Mouse (Mus musculus) kidney, adult 2 months (tissue): ENCODE results near the gene Igll1. TPM values are rescaled to one million over a fixed set of nuclear protein-coding genes. Genes with fewer than 3 reads are reported as not detected.

ENCODE experiments used
- DNase-seq: peaks from one replicate; pipeline ENCODE4 v3.0.0; 2021
- H3K27ac ChIP-seq: fragments of 200-500 bp; 2 replicates; pipeline ENCODE4 v1.5.1; 2012; ENCODE audit warnings: low read depth, low read length, control low read depth, inconsistent platforms; ENCODE audit not compliant: insufficient read depth
- H3K27me3 ChIP-seq: fragments of 200-500 bp; replicated peaks from 2 replicates; pipeline ENCODE4 v1.6.1; 2012; ENCODE audit warnings: mild to moderate bottlenecking, moderate library complexity, low read length, inconsistent platforms; ENCODE audit not compliant: control insufficient read depth, insufficient read depth
- H3K36me3 ChIP-seq: fragments of 200-500 bp; 2 replicates; pipeline ENCODE4 v1.6.1; 2012; ENCODE audit warnings: mild to moderate bottlenecking, moderate library complexity, low read length, inconsistent platforms; ENCODE audit not compliant: control insufficient read depth, insufficient read depth
- H3K4me1 ChIP-seq: fragments of 200-500 bp; 2 replicates; pipeline ENCODE4 v1.6.1; 2011; ENCODE audit warnings: low read length; ENCODE audit not compliant: control insufficient read depth, insufficient read depth
- H3K4me3 ChIP-seq: fragments of 200-500 bp; 2 replicates; pipeline ENCODE4 v1.5.1; 2011; ENCODE audit warnings: mild to moderate bottlenecking, low read depth, low read length, control low read depth; ENCODE audit not compliant: insufficient read depth
- CTCF ChIP-seq: fragments of 200-500 bp; conservative IDR thresholded peaks from 2 replicates; pipeline ENCODE4 v1.5.1; 2011; ENCODE audit warnings: low read depth, mild to moderate bottlenecking, control low read depth, low read length, moderate library complexity, mixed read lengths; ENCODE audit not compliant: insufficient read depth, insufficient read length
- POLR2A ChIP-seq: fragments of 200-500 bp; IDR thresholded peaks from one replicate; pipeline ENCODE4 v1.6.1; 2011; ENCODE audit warnings: low read depth, low read length, control low read depth
- WGBS: fragments of 180-500 bp; shearing (Covaris S2); methylation state at CpG from one replicate; pipeline ENCODE4 v1.1.7; 2018; 5-methylcytosine and 5-hydroxymethylcytosine counted together
- polyA plus RNA-seq: library from polyadenylated mRNA; depleted of rRNA; stranded (reverse); fragments of >200 nt; gene quantifications from 2 replicates; pipeline ENCODE4 v1.2.3, GENCODE M21; 2012; rRNA removed

Gene Igll1
- 0.27 and 0.30 TPM in 2 replicates for polyA plus RNA-seq

- Histone ChIP-seq H3K4me3 (no peak within 1 kb of the TSS), H3K27ac (peak within 1 kb of the TSS; percentile 76), H3K36me3 (no peaks in the 10 kb centered on the region), H3K27me3 (no peaks in the 10 kb centered on the region), H3K4me1 (no peaks in the 10 kb centered on the region; the same call in 1 of the 2 replicates)
- WGBS: 73% methylated on average over 2 of the region's 2 CpGs
- no peak for DNase-seq
- no peak for TF ChIP-seq POLR2A
- no peak for TF ChIP-seq CTCF
Measured at GRCm38 (mm10) chr16:16863978-16864377, at the start of gene Igll1. Igll1 (minus strand) TSS chr16:16863985.

- no peak for DNase-seq
- no peaks in the 10 kb centered on the region; the same call in 1 of the 2 replicates for H3K36me3 ChIP-seq
- 72% methylated on average over 1 of the region's 1 CpGs for WGBS
- no peak overlapping the region for H3K4me3 ChIP-seq
- TF ChIP-seq POLR2A (no peak), CTCF (no peak)
- H3K4me1 ChIP-seq: no peaks in the 10 kb centered on the region; the same call in 1 of the 2 replicates
- no peak overlapping the region for H3K27ac ChIP-seq
- H3K27me3 ChIP-seq: no peaks in the 10 kb centered on the region
Measured at GRCm38 (mm10) chr16:16913440-16913839, 49.7 kb upstream of the Igll1 start.

DNA sequence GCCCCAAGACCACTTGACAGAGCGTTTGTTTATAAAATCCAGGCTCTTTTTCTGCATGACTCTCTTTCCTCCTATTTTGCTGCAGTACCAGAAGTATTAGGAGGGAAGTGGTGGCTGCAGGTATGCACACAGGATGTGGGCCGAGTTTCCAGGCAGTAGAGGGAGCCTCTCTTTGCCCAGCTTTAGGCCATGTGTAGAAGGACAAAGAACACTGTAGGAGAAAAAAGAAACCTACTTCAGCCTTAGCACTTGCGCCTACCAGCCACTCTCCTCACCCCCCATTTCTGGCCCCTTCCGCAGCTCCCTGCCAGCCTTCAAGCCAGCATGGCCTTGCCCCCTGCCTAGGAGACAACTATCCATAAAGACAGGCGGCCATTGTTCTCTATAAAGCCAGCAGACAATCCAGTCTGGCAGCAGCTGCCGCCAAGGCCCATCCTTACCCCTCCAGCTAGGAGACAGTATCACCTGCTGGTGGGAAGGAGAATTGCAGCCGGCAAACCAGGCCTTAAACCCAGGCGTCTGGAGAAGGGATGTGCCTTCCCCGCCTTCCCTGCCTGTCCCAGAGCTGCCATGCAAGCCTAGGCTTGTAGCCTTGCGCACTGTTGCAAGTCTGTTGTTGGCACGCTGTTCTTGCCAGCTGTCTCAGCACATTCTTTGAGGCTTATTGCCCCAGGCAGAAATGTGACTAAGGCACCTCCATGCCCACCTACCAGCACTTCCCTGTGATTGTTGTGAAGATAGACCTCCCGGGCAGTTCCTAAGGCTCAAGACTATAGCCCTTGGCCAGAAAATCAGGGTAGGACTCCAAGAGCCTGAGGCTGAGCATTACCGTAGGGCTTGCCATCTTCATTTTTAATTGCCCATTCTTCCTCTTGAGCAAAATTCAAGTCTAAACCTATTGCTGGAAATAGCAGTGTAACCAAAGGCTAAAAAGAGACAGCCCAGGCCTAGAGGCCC, 48.1 kb upstream of the Igll1 start:
- 0 out of 2 replicates have a peak overlapping the region, but pooled peaks have one; percentile 17 for H3K27ac ChIP-seq
- WGBS: 45% methylated on average over 13 of the region's 13 CpGs

GRCm38 (mm10) chr16:16907799-16908198, 44.0 kb upstream of the Igll1 start:
- no peaks in the 10 kb centered on the region; the same call in 1 of the 2 replicates for H3K4me1 ChIP-seq
- no peaks in the 10 kb centered on the region; the same call in 1 of the 2 replicates for H3K36me3 ChIP-seq
- no peak overlapping the region for H3K4me3 ChIP-seq
- H3K27me3 ChIP-seq: no peaks in the 10 kb centered on the region
- DNase-seq: peak; percentile 94
- WGBS: 62% methylated on average over 6 of the region's 6 CpGs
- peak overlapping the region; percentile 90 for H3K27ac ChIP-seq
- TF ChIP-seq CTCF (no peak), POLR2A (no peak)

More for the DNA sequence above, 48.1 kb upstream of the Igll1 start:
- Histone ChIP-seq H3K4me3 (no peak overlapping the region), H3K36me3 (no peaks in the 10 kb centered on the region; the same call in 1 of the 2 replicates), H3K27me3 (no peaks in the 10 kb centered on the region), H3K4me1 (no peaks in the 10 kb centered on the region; the same call in 1 of the 2 replicates)
- TF ChIP-seq CTCF (peak; percentile 97), POLR2A (no peak)
- DNase-seq: peak; percentile 80

DNA sequence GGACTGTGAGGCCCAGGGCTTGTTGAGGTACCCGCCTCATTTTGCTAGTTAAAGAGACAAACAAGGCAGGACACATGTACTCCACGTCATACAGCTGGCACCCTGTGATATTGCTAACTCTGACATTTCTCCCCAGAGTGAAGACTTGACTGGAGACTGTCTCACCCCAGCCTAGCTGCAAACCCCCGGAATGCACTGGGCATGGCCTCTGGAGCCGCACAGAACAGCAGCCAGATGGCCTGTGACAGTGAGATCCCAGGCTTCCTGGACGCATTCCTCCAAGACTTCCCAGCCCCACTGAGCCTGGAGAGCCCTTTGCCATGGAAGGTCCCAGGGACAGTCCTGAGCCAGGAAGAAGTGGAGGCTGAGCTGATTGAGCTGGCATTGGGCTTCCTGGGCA, 39.4 kb upstream of the Igll1 start:
- Histone ChIP-seq H3K27ac (no peak overlapping the region), H3K27me3 (no peaks in the 10 kb centered on the region), H3K4me1 (no peaks in the 10 kb centered on the region), H3K4me3 (no peak overlapping the region), H3K36me3 (no peaks in the 10 kb centered on the region; the same call in 1 of the 2 replicates)
- no peak for DNase-seq
- 83% methylated on average over 5 of the region's 5 CpGs for WGBS
- TF ChIP-seq POLR2A: no peak

GRCm38 (mm10) chr16:16902329-16902728, 38.5 kb upstream of the Igll1 start:
- H3K27me3 ChIP-seq: no peaks in the 10 kb centered on the region
- DNase-seq: no peak
- peak overlapping the region; percentile 15 for H3K27ac ChIP-seq
- TF ChIP-seq CTCF (no peak), POLR2A (no peak)
- no peaks in the 10 kb centered on the region; the same call in 1 of the 2 replicates for H3K36me3 ChIP-seq
- H3K4me1 ChIP-seq: no peaks in the 10 kb centered on the region
- 76% methylated on average over 4 of the region's 4 CpGs for WGBS
- no peak overlapping the region for H3K4me3 ChIP-seq

DNA sequence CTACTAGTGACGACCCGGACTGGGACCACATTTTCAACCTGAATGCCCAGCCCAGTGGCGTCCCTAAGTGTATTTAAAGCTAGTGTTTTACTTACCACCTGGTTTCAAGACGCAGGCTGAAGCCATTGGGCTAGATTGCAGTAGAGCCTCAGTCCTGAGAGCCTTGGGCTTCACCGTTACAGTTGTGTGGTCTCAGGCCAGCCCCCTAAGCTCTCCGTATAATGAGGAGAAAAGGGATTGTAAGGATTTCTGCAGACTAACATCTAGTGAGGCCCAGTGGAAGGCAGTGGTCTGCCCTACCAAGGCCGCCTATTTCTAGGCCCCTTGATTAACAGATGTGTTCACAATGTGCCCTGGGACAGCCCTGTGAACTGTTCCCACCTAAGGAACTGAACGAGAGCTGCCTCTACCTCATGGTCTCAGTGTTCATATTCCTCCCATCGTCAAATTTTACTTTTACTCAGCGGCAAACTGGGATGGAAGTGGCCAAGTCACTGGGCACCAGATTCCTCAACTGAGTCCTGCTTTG, 33.3 kb upstream of the Igll1 start:
- no peak for DNase-seq

More for the DNA sequence above, 33.3 kb upstream of the Igll1 start:
- TF ChIP-seq CTCF (no peak), POLR2A (no peak)
- peak overlapping the region; percentile 76 for H3K4me3 ChIP-seq
- H3K4me1 ChIP-seq: no peaks in the 10 kb centered on the region
- no peaks in the 10 kb centered on the region for H3K36me3 ChIP-seq
- H3K27me3 ChIP-seq: no peaks in the 10 kb centered on the region
- WGBS: 19% methylated on average over 10 of the region's 10 CpGs
- H3K27ac ChIP-seq: peak overlapping the region; percentile 40
